Mouse (Mus musculus) ES-E14 (cell line): Measurements from ENCODE around the gene Zan.

ENCODE experiments used
- CHD2 ChIP-seq: IDR thresholded peaks from 2 replicates; pipeline ENCODE4 v1.6.1; 2014; ENCODE audit warnings: mild to moderate bottlenecking, low read depth, low read length, inconsistent platforms
- HCFC1 ChIP-seq: IDR thresholded peaks from 2 replicates; pipeline ENCODE4 v1.6.1; 2012; ENCODE audit warnings: low read length, inconsistent platforms, borderline replicate concordance; ENCODE audit not compliant: insufficient read depth
- MAFK ChIP-seq: IDR thresholded peaks from 2 replicates; pipeline ENCODE4 v1.6.1; 2014; ENCODE audit warnings: mild to moderate bottlenecking, low read depth, low read length, inconsistent platforms; ENCODE audit not compliant: insufficient read depth
- ZC3H11A ChIP-seq: IDR thresholded peaks from 2 replicates; pipeline ENCODE4 v1.6.1; 2012; ENCODE audit warnings: low read depth, mild to moderate bottlenecking, inconsistent platforms, low read length, borderline replicate concordance
- ZNF384 ChIP-seq: IDR thresholded peaks from 2 replicates; pipeline ENCODE4 v1.6.1; 2012; ENCODE audit warnings: low read depth, low read length, inconsistent platforms

- TF ChIP-seq HCFC1 (no peak), CHD2 (no peak), ZC3H11A (no peak), ZNF384 (no peak), MAFK (no peak)
Observed at GRCm38 (mm10) chr5:137514811-137515210, 37.9 kb upstream of the Zan start.
